Mouse (Mus musculus) testis, adult 2 months (tissue): Measurements from ENCODE around the gene Gimap9. TPM values are rescaled to one million over a fixed set of nuclear protein-coding genes. Genes with fewer than 3 reads are reported as not detected.

ENCODE experiments used
- H3K27ac ChIP-seq: fragments of 200-500 bp; 2 replicates; pipeline ENCODE4 v1.5.1; 2012; ENCODE audit warnings: low read depth, low read length; ENCODE audit not compliant: control insufficient read depth, insufficient read depth
- H3K27me3 ChIP-seq: fragments of 200-500 bp; 2 replicates; pipeline ENCODE4 v1.6.1; 2012; ENCODE audit warnings: mild to moderate bottlenecking, low read length, moderate library complexity; ENCODE audit not compliant: control insufficient read depth, insufficient read depth
- H3K36me3 ChIP-seq: fragments of 200-500 bp; 2 replicates; pipeline ENCODE4 v1.6.1; 2012; ENCODE audit warnings: mild to moderate bottlenecking, low read length; ENCODE audit not compliant: control insufficient read depth, insufficient read depth
- H3K4me1 ChIP-seq: fragments of 200-500 bp; 2 replicates; pipeline ENCODE4 v1.6.1; 2012; ENCODE audit warnings: low read length; ENCODE audit not compliant: control insufficient read depth, insufficient read depth
- H3K4me3 ChIP-seq: fragments of 200-500 bp; 2 replicates; pipeline ENCODE4 v1.5.1; 2012; ENCODE audit warnings: low read depth, mild to moderate bottlenecking, low read length, moderate library complexity, mixed read lengths; ENCODE audit not compliant: control insufficient read depth
- CTCF ChIP-seq: fragments of 200-500 bp; IDR thresholded peaks from 2 replicates; pipeline ENCODE4 v1.5.1; 2012; ENCODE audit warnings: low read depth, mild to moderate bottlenecking, inconsistent platforms, low read length, moderate library complexity; ENCODE audit not compliant: control insufficient read depth, insufficient read depth, insufficient replicate concordance
- POLR2A ChIP-seq: fragments of 200-500 bp; IDR thresholded peaks from 2 replicates; pipeline ENCODE4 v1.6.1; 2012; ENCODE audit warnings: low read depth, mild to moderate bottlenecking, inconsistent platforms, low read length, moderate library complexity; ENCODE audit not compliant: control insufficient read depth
- polyA plus RNA-seq: library from polyadenylated mRNA; depleted of rRNA; stranded (reverse); fragments of >200 nt; gene quantifications from 2 replicates; pipeline ENCODE4 v1.2.3, GENCODE M21; 2012

Gimap9 gene
- polyA plus RNA-seq, 1 experiment, result 0.19 TPM

GRCm38 (mm10) chr6:48696830-48697554, 21.1 kb downstream of the Gimap9 start:
- TF ChIP-seq POLR2A (no peak), CTCF (no peak)
- H3K4me1 ChIP-seq, result no peaks in the 10 kb centered on the region
- H3K4me3 ChIP-seq, result no peak overlapping the region
- no peaks in the 10 kb centered on the region for H3K27me3 ChIP-seq
- H3K27ac ChIP-seq, result no peak overlapping the region
- H3K36me3 ChIP-seq, result no peaks in the 10 kb centered on the region

- Histone ChIP-seq H3K4me1 (no peaks in the 10 kb centered on the region), H3K27me3 (no peaks in the 10 kb centered on the region), H3K27ac (no peak overlapping the region), H3K36me3 (no peaks in the 10 kb centered on the region), H3K4me3 (no peak overlapping the region)
- TF ChIP-seq POLR2A (no peak), CTCF (no peak)
These were observed 21.6 kb downstream of the Gimap9 start for GRCm38 (mm10) chr6:48697555-48697930.

- no peaks in the 10 kb centered on the region for H3K27me3 ChIP-seq
- no peak overlapping the region for H3K27ac ChIP-seq
- H3K4me3 ChIP-seq, result no peak overlapping the region
- H3K4me1 ChIP-seq, result no peaks in the 10 kb centered on the region
- H3K36me3 ChIP-seq, result no peaks in the 10 kb centered on the region
- TF ChIP-seq CTCF, result no peak
- TF ChIP-seq POLR2A, result no peak
These were observed 22.3 kb downstream of the Gimap9 start for GRCm38 (mm10) chr6:48698066-48698856.

- Histone ChIP-seq H3K4me3 (no peak overlapping the region), H3K27me3 (no peaks in the 10 kb centered on the region), H3K4me1 (no peaks in the 10 kb centered on the region), H3K36me3 (no peaks in the 10 kb centered on the region), H3K27ac (no peak overlapping the region)
- TF ChIP-seq POLR2A, result no peak
- no peak for TF ChIP-seq CTCF
These were observed 23.0 kb downstream of the Gimap9 start for GRCm38 (mm10) chr6:48698888-48699287.

- no peak overlapping the region for H3K4me3 ChIP-seq
- H3K36me3 ChIP-seq, result no peaks in the 10 kb centered on the region
- H3K27me3 ChIP-seq, result no peaks in the 10 kb centered on the region
- H3K27ac ChIP-seq, result no peak overlapping the region
- H3K4me1 ChIP-seq, result no peaks in the 10 kb centered on the region
- TF ChIP-seq POLR2A, result no peak
- TF ChIP-seq CTCF, result no peak
These were observed 24.5 kb downstream of the Gimap9 start for GRCm38 (mm10) chr6:48700251-48701075.

- Histone ChIP-seq H3K27ac (no peak overlapping the region), H3K36me3 (no peaks in the 10 kb centered on the region), H3K4me1 (no peaks in the 10 kb centered on the region), H3K27me3 (no peaks in the 10 kb centered on the region), H3K4me3 (no peak overlapping the region)
- TF ChIP-seq CTCF, result no peak
- no peak for TF ChIP-seq POLR2A
These were observed 26.2 kb downstream of the Gimap9 start for GRCm38 (mm10) chr6:48702146-48702545.

- H3K27ac ChIP-seq, result no peak overlapping the region
These were observed 26.7 kb downstream of the Gimap9 start for GRCm38 (mm10) chr6:48702601-48703000.

More at GRCm38 (mm10) chr6:48702601-48703000, 26.7 kb downstream of the Gimap9 start:
- H3K4me1 ChIP-seq, result no peaks in the 10 kb centered on the region
- no peak for TF ChIP-seq CTCF
- no peak for TF ChIP-seq POLR2A
- no peaks in the 10 kb centered on the region for H3K27me3 ChIP-seq
- no peaks in the 10 kb centered on the region for H3K36me3 ChIP-seq
- H3K4me3 ChIP-seq, result no peak overlapping the region
